Mouse (Mus musculus) heart, adult 2 months (tissue): Measurements from ENCODE around the gene Arpc5.

Experiments
- CTCF ChIP-seq: fragments of 200-600 bp; IDR thresholded peaks from 2 replicates; pipeline ENCODE4 v1.8.1; 2022; ENCODE audit warnings: antibody characterized with exemption, mild to moderate bottlenecking, moderate library complexity
- EP300 ChIP-seq: fragments of 200-500 bp; IDR thresholded peaks from 2 replicates; pipeline ENCODE4 v1.6.1; 2011; ENCODE audit warnings: low read depth, low read length, control low read depth; ENCODE audit not compliant: insufficient read depth

DNA sequence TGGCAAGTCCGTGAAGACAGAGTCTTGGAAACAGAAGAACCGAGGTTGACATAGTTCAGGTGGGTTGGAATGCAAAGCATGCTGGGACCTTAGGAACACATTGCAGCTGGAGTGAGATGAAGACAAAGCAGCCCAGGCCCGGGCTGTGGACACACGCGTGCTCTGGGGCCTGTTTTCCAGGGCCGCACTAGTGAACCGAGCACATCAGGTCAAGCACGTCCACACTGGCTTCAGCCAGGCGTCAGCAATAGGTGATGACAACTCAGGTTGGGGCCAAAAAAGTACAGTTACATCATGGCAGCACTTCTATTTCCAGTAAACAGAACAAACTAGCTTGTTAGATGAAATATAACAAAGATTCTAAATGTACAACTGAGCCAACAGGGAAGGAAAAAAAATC, 27.5 kb upstream of the Arpc5 start:
- TF ChIP-seq CTCF = no peak
- peak; percentile 89 for TF ChIP-seq EP300
